Mouse (Mus musculus): ENCODE measurements around the gene Glg1. TPM values are rescaled to one million over a fixed set of nuclear protein-coding genes. Genes with fewer than 3 reads are reported as not detected.

Glg1 gene
- polyA plus RNA-seq, 1 experiment from 2014 or later, result 68.5 TPM

Small RNA genes within 50 kb of the gene (microRNA-seq; reads per million reads assigned to microRNA genes)
- not detected for gene Gm23193

Other genes starting within 250 kb of the Glg1 start
- 6.2 and 7.5 TPM in 2 replicates for gene Ddx19b, start 227.5 kb downstream of the Glg1 start, polyA plus RNA-seq (2015; fragmentation: Nextera tagmentation; extraction: Ambion mirVana)
- gene Aars, start 226.1 kb downstream of the Glg1 start, polyA plus RNA-seq (2015; fragmentation: Nextera tagmentation; extraction: Ambion mirVana), result 86.5 and 88.3 TPM in 2 replicates
- gene Exosc6, start 202.9 kb downstream of the Glg1 start, polyA plus RNA-seq (2015; fragmentation: Nextera tagmentation; extraction: Ambion mirVana), result not detected in 2 replicates
- 0.52 and 0.92 TPM in 2 replicates for gene Clec18a, start 166.8 kb downstream of the Glg1 start, polyA plus RNA-seq (2015; fragmentation: Nextera tagmentation; extraction: Ambion mirVana)
- 10.2 and 11.0 TPM in 2 replicates for gene Pdpr, start 164.6 kb downstream of the Glg1 start, polyA plus RNA-seq (2015; fragmentation: Nextera tagmentation; extraction: Ambion mirVana)
- 23.7 and 25.1 TPM in 2 replicates for gene Rfwd3, start 41.0 kb upstream of the Glg1 start, polyA plus RNA-seq (2015; fragmentation: Nextera tagmentation; extraction: Ambion mirVana)
- 0.51 and 0.64 TPM in 2 replicates for gene Mlkl, start 79.0 kb upstream of the Glg1 start, polyA plus RNA-seq (2015; fragmentation: Nextera tagmentation; extraction: Ambion mirVana)
- 0.63 and 0.96 TPM in 2 replicates for gene Fa2h, start 134.6 kb upstream of the Glg1 start, polyA plus RNA-seq (2015; fragmentation: Nextera tagmentation; extraction: Ambion mirVana)

Data from hindbrain, embryonic 15.5 days (tissue).